Mouse (Mus musculus): ENCODE data around the gene Gm3424.
"Not testable (repeated sequence)": the region's sequence is repeated elsewhere in the genome, so short reads cannot be mapped to it uniquely, and the experiment has no call there.

DNA sequence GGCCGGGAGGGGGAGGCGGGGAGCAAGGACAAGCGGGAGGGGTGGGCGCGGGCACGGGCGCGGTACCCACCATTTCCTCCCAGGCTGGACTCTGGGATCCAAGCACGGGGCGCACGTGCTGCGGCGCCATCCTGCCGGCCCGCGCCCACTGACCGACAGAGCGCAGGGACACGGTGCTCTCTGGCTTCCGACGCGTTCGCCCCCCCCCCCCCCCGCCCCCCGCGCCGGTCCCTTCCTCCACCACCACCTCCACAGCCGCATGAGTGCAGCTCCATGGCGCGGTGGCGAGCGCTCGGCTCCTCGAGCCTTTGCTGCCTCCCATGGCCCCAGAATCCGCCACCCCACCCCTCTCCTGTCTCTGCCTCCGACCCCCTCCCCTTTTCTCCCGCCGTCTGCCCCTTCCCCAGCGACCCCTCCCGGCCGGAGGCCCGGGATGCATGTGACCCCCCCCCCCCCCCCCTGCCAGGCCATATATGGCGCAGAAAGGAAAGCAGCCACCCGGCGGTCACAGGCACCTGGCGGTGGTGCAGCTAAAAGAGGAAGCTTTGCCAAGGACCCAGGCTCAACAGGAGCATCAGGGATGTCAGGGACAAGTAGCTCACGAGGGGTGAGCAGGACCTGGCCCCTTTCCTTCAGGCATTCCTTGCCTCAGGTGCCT lies 17.3 kb downstream of the Gm3424 start:
- not testable (repeated sequence) for TF ChIP-seq POLR2A, CTCF (IDR thresholded peaks at IDR 0.05; ENCODE audit: insufficient read depth, low read depth, low read length)

All from olfactory bulb, adult 2 months (tissue).